Mouse (Mus musculus): ENCODE data around the gene Frs2. TPM values are rescaled to one million over a fixed set of nuclear protein-coding genes. Genes with fewer than 3 reads are reported as not detected.
"Not testable (repeated sequence)": the region's sequence is repeated elsewhere in the genome, so short reads cannot be mapped to it uniquely, and the experiment has no call there.

Gene Frs2
- polyA plus RNA-seq, 2 experiments from 2014 or later = 8.4 to 9.3 TPM

GRCm38 (mm10) chr10:117103854-117104598 is 44.3 kb downstream of the Frs2 start:
- peak; percentile 84 for ATAC-seq

DNA sequence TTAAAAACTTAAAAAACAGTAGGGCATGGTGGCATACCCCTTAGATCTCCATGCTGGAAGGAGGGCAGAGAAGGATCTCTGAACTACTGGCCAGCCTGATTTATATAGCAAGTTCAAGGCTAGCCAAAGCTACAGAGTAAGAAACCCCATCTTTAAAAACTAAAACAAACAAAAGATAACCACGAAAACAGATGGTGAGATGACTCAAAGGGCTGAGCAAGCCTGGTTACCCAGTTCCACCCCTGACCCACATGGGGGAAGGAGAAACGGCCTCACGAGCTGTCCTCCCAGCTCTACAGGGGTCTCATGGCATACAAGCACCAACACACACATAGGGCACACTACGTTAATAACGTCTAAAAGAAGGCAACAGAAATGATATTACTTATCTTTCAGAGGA is 48.2 kb downstream of the Frs2 start:
- ATAC-seq = no peak

DNA sequence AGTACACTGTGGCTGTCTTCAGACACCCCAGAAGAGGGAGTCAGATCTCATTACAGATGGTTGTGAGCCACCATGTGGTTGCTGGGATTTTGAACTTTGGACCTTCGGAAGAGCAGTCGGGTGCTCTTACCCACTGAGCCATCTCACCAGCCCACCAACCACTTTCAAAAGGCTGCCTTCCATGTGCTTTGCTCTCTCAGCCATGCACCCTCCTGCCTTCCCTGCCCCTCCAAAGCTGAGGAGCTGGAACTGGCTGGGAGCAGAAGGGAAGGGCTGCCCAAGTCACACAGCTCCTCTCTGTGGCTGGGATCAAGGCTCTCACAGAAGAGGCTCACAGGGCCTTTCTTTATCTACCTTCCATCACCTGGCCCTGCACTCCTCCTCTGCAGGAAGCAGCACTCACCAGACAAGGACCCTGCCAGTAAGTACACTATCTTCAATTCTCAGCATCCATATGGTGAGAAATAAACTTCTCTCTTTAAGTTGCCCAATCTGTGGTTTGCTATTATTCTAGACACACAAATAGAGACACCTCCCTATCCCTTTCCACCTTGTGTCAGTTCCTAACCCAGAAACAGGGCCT is 51.1 kb downstream of the Frs2 start:
- no peak for ATAC-seq

GRCm38 (mm10) chr10:117096096-117096495 is 52.2 kb downstream of the Frs2 start:
- no peak for ATAC-seq

GRCm38 (mm10) chr10:117094504-117095329 is 53.6 kb downstream of the Frs2 start:
- ATAC-seq = no peak

DNA sequence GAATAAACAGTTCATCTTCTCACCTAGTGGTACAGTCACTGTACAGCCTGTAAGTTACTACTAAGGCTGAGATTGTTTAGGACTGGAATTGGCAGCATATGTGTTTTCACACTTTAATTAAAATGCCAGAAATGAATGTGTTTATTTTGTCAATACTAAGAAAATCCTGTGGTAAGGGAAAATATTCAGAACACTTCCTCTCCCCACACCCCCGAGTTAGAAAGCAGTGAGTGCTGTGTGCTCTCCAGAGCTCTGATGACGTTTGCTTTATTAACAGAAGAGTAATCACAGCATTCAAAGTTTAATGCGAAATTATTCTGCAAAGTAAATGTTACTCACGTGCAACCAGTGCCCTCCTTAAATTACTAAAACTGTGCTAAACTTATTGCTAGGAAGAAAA is 58.7 kb downstream of the Frs2 start:
- ATAC-seq = no peak

DNA sequence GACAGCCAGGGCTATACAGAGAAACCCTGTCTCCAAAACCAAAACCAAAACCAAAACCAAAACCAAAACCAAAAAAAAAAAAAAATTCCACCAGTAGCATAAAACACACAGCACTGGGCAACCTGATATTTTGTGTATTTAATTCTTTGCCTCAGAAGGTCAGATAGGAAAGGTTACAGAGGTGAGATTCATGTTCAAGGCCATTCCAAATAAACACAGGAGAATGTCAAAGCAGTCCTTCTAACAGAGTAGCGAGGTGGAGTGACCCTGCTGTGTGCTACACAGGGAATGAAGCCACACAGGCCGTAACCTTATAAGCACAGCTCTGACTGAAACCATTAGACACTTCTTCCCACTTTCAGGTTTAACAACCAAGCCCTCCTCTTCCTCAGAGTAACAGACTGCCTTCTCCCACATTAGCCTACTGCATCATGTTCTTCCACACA is 66.4 kb downstream of the Frs2 start:
- ATAC-seq = peak; percentile 80

DNA sequence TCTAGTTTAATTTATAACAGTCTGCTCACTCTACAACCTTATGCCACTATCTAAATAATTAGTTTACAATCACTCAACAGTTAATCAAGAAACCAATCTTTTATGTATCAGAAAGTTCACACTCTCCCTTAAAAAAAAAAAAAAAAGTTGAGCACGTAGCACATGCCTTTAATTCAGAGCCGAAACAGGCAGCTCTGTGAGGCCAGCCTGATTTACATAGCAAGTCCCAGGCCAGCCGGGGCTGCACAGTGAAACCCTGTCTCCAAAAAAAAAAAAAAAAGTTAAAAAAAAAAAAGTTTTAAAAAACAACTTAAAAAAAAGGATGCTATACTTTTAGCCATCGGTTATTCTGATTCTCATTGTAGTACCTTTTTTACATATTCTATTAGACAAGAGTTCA is 67.0 kb downstream of the Frs2 start:
- peak; percentile 11 for ATAC-seq

GRCm38 (mm10) chr10:117078284-117078683 is 70.0 kb downstream of the Frs2 start:
- ATAC-seq = peak; percentile 60

GRCm38 (mm10) chr10:117073176-117073575 is 75.2 kb downstream of the Frs2 start:
- no peak for ATAC-seq

GRCm38 (mm10) chr10:117072191-117072888 is 76.0 kb downstream of the Frs2 start:
- no peak for ATAC-seq

- no peak for ATAC-seq
Observed at GRCm38 (mm10) chr10:117069109-117069508, 79.2 kb downstream of the Frs2 start.

- no peak for ATAC-seq
Observed at GRCm38 (mm10) chr10:117064076-117064475, 84.3 kb downstream of the Frs2 start.

DNA sequence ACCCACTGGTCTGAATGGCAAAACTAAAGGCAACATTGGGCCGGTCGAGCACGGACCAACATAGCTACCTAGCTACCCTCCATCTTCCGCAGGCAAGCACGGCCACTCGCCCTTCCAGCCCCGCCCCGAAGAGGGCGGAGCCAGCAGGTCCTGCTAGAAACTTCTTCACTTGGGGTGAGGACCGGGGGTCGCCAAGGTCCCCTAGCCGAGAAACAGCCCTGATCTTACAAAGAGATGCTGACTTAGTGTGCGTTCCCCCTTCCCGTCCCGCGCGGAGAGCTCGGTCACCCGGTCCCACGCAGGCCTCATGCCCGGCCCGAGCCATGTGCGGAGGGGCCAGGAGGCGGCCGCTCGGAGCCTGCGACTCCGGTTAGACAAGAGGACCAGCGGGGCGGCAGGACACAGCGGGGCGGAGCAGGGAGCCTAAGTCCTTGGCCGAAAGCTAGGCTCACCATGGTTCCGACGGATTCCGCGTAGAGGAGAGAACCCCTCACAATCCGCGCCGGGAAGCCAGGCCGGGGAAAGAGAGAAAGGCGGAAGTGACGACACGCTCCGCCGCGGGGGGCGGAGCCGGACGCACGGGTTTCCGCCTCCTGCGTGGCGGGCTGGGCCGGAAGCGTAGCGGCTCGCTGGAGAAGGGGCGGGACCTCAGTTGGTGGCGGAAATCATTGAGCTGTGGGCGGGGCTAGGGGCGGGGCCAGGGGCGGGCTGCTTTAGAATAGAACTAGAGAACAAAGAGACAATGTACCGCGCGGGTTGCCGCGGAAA is 84.9 kb downstream of the Frs2 start, which contains the start of gene Cct2:
TSS of gene Cct2 (minus strand) at position 561 of the 768 bp plus-strand sequence.
- ATAC-seq = peak; percentile 89

- no peak for ATAC-seq
Observed at GRCm38 (mm10) chr10:117062894-117063253, 85.5 kb downstream of the Frs2 start.

GRCm38 (mm10) chr10:117055668-117056067 is 92.7 kb downstream of the Frs2 start:
- no peak for ATAC-seq

- ATAC-seq = no peak
Observed at GRCm38 (mm10) chr10:117049961-117050597, 98.3 kb downstream of the Frs2 start.

DNA sequence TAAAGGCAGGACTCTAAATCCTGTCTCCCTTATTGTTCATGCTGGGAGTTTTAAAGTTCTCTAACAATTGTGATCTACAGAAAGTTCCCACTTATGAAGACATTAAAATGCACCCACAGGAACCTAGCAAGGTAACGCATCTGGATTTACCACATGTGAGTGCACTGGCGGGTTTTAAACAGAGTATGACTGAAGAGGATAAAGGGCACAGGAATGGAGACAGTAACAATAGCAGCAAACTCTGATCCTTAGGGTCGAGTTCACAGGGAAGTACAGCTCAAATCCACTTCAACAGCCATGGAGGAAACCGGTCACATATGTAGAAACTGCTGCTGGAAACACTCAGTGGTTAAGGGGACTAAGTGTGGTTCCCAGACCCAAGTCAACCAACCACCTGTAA is 99.1 kb downstream of the Frs2 start:
- no peak for ATAC-seq

DNA sequence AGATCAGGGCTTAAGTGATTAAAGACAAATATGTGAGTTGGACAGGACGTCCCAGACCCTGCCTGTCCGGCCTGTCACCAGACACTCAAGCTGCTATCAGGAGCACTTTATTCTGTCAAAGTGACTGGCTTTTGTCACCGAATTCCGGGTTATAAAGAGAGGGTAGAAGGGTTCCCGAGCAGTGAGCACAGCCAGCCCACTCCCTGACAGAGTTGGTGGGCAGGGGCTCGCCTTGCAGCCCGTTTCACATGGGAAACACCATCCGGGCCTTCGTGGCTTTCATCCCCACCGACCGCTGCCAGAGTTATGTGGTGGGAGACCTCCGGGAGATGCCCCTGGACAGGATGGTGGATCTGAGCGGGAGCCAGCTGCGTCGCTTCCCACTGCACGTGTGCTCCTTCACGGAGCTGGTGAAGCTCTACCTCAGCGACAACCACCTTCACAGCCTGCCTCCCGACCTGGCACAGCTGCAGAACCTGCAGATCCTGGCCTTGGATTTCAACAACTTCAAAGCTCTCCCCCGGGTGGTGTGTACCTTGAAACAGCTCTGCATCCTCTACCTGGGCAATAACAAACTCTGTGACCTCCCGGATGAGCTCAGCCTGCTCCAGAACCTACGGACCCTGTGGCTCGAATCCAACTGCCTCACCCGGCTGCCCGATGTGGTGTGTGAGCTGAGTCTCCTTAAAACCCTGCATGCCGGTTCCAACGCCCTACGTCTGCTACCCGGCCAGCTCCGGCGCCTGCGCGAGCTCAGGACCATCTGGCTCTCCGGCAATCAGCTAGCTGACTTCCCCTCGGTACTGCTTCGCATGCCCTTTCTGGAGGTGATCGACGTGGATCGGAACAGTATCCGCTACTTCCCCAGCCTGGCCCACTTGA is 102.9 kb downstream of the Frs2 start, which contains the start of gene Lrrc10:
TSS of gene Lrrc10 (plus strand) at position 167 of the 882 bp plus-strand sequence.
- ATAC-seq = no peak

DNA sequence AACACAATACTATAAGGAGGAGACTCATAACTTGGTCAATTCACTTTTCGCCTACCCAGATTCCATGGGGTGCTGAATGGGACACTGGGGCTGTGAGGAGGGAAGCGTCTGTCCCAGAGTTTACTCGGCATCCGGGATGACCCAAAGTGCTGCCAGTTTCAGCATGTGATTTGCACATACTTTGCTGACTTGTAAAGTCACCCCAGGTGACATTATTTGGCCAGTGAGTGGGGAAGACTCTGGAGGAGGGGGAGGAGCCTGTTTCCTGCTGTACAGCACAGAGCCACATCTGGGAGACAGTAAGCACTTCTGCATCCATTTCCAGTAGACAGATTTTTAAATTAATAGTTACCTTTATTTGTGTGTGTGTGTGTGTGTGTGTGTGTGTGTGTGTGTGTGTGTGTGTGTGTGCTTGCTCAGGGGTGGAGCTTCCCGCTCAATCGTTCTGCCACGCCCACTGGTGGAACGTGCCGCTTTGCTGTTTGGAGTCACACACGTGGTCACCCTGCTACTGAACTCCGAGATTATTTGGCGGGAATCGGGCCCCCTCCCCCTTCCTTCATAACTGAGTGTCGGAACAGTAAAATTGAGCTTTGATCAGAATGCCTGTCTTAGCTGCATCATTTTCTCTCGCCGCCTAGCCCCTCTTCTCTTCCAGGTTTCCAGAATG is 104.7 kb downstream of the Frs2 start:
- ATAC-seq = not testable (repeated sequence)
